Mouse (Mus musculus): ENCODE results near the gene Arih1.

DNA sequence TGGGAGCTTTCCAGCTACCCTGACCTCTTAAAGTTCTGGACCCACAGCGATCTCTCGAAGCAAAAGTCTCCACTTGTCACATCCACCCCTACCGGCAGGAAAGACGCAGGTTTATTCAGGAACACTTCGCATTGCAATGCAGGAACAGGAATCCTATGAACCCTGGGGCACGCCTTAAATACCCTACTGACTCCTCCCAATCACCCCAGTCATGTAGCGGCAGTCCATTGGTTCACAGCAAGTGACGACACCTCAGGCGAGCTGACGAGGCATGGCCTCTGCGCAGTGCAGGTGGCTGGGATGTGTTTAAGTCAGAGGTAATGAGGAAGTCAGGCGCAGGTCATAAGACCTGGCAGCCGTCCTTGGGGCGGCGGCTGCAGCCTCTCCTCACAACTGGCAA, 110.8 kb downstream of the Arih1 start:
- no peak for TF ChIP-seq CTCF (IDR thresholded peaks at IDR 0.05; ENCODE audit: low read depth)
- TF ChIP-seq EP300 (IDR thresholded peaks at IDR 0.05; ENCODE audit: low read depth): no peak
